Mouse (Mus musculus) spleen, postnatal 4 days (tissue): ENCODE data around the gene Clhc1.
A peak's percentile ranks its signal among the peaks of the same experiment; 100 is the strongest.
"Not testable (repeated sequence)": the region's sequence is repeated elsewhere in the genome, so short reads cannot be mapped to it uniquely, and the experiment has no call there.

Experiments
- DNase-seq, 2 experiments: peaks; one replicate each; pipeline ENCODE4 v3.0.0; 2022; ENCODE audit warnings: low spot score in 2 of 2

Gene Clhc1

DNA sequence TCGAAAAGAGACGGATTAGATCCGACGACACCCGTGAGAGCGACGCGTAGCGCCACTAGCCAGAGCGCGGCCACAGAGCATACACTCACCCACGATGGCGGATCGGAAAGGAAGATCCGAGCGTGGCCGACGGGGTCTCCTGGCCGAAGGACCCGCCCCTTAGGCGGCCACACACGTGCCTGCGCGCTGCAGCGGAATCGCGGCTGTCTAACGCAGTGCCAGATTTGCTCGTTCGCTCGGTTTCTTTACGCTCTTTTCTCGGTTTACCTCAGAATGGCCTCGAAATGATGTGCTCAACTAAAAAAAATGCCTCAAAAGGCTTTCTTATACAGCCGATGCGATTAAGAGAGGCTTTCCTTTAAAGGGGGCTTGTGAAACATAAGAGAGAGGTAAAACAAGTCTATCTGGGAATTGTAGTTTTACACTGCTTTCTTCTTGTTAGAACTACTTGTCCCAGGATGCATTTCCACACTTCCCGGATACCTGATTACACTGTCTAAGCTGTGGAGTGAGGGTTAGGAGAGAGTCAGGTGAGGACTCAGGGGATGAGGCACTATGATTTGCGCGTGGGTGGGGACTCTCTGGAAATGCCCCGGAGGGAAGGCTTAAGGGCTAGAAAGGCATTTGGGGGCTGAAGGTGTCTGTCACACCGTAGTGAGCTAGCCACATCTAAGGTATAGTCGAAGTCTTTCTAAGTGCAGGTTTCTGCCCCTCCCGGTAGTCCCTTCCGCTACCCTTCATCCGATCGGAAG is at the start of gene Clhc1, which contains the start of gene Rps27a:
Gene Clhc1, plus strand, starts transcription at position 199 of the 752 bp plus-strand sequence.
Gene Rps27a, minus strand, starts transcription at position 358 of the 752 bp plus-strand sequence.
- DNase-seq, result peak; percentile 96 to 99

- no peak for DNase-seq
Measured at GRCm38 (mm10) chr11:29503948-29504893, 43.5 kb upstream of the Clhc1 start.

GRCm38 (mm10) chr11:29504899-29505625 is 42.7 kb upstream of the Clhc1 start:
- no peak for DNase-seq

GRCm38 (mm10) chr11:29509421-29509820 is 38.3 kb upstream of the Clhc1 start:
- no peak for DNase-seq

- no peak for DNase-seq
Measured at GRCm38 (mm10) chr11:29512818-29513535, 34.8 kb upstream of the Clhc1 start.

- DNase-seq, result no peak
Measured at GRCm38 (mm10) chr11:29514325-29514681, 33.4 kb upstream of the Clhc1 start.

GRCm38 (mm10) chr11:29514682-29515412 is 32.9 kb upstream of the Clhc1 start, which contains the start of gene Prorsd1:
Prorsd1 (minus strand) TSS chr11:29515033.
- peak; percentile 93 to 95 for DNase-seq

DNA sequence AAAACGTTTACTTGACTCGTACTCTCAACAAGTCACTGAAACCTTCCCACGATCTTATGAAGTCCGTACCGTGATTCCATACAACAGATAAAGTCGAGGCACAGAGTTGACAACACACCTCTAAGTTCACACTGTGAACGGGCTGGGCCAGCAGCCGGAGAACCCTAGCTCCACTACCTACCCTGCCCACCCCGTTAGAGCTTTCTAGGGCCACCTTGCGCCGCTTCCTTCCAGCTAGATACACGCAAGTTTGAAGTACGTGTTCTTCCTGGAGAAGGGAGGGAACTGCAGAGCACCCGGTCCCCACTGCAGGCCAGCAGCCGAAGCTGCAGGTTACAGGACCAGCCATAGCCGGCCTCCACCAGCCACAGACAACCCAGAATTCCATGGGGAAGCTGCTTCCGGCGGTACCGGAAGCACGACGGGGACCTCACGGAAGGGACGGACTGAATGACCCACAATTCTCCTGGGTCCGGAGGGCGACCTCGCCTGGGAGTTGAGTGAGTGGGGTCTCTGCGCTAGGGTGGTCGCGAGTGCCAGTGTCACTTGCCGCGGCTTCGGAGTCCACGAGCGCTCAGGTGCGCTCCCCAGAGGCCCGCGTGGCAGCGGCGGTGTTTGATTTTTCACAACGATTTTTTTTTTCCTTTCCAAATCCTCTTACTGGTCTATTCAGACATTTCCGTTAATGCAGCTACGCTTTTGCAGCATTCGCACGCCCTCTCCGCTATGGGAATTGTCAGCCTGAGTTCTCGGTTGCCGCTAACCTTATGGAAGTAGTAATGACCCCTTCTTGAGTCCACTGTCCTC is 21.6 kb upstream of the Clhc1 start, which contains the start of gene Mtif2:
Gene Mtif2, plus strand, starts transcription at position 421 of the 807 bp plus-strand sequence.
- DNase-seq, result peak; percentile 71 to 85

GRCm38 (mm10) chr11:29538201-29538600 is 9.5 kb upstream of the Clhc1 start:
- DNase-seq, result no peak

DNA sequence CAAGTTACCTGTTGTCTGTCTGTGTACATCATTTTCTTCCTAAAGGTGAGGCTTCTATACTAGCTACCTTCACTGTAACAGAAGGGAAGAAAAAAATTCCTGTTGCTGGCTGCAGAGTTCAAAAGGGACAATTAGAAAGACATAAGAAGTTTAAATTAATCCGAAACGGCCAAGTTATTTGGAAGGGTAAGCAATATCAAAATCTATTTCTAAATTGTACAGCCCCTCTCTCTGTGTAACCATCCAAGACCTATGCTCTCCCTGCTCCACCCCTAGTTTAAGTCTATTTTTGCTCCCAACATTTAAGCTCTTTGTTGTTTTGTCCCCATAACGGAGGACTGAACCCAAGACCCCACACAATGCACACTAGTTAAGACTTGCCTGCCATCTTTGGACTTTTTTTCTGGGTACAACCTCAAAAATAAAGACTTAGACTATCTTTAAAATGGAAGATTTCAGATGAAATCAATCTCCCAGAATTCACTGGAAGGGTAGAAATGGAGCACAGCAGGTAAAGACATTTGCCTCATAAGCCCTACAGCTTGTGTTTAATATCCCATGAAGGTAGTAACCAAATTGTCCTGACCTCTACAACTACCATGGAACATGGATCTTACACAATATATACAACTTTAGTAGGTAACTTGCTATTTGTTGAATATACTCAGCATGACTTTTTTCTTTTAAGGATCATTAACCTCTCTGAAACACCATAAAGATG is 3.4 kb upstream of the Clhc1 start:
- no peak for DNase-seq

- DNase-seq, result not testable (repeated sequence)
Measured at GRCm38 (mm10) chr11:29545150-29545752, 2.5 kb upstream of the Clhc1 start.

DNA sequence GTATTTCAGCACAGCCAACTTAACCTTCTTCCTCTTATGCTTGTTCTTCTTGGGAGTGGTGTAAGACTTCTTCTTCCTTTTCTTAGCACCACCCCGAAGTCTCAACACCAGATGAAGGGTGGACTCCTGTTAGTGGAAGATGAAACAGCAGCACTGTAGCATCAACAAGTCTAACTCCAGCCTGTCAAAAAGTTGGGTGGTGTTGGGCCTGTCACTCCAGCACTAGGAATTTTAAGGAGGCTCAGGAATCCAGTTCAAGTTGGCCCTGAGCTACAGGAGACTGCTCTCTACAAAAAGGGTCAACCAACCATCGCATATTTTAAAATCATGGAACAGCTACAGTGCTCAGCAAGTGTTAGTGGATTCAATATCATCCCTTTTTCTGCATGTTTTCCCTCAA is 1.5 kb upstream of the Clhc1 start:
- DNase-seq, result not testable (repeated sequence)

GRCm38 (mm10) chr11:29546762-29547161 is 988 bp upstream of the Clhc1 start:
- DNase-seq, result no peak

GRCm38 (mm10) chr11:29547249-29547751 is 450 bp upstream of the Clhc1 start:
- DNase-seq, result no peak

GRCm38 (mm10) chr11:29548504-29549424 is 1.0 kb downstream of the Clhc1 start:
- no peak for DNase-seq

GRCm38 (mm10) chr11:29549425-29549778 is 1.7 kb downstream of the Clhc1 start:
- DNase-seq, result peak in 1 of 2 experiments; percentile 15

DNA sequence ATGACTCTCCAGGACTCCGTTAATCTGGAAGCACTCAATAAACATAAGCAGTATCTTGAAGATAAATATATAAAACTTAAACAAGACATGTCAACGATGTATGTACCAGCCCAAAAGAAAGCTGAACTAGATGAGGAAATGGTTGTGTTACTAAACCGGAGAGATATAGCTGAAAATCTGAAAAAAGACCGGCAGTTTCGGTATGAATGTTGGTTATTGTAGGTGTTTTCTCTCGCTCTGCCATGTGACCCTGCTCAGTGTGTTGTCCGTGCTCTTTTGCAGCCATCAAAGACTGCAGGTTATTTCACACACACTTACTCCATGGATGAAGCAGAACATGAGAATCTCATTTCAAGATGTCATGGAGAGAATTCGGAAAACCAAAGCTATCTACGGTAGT is 12.7 kb downstream of the Clhc1 start:
- no peak for DNase-seq
